Mouse (Mus musculus) Muller cell, postnatal 12 days (primary cell): ENCODE results near the gene Mycl.
A peak's percentile ranks its signal among the peaks of the same experiment; 100 is the strongest.
"Not testable (repeated sequence)": the region's sequence is repeated elsewhere in the genome, so short reads cannot be mapped to it uniquely, and the experiment has no call there.

Source experiments
- DNase-seq: peaks from one replicate; pipeline ENCODE4 v3.0.0-alpha.2; 2015; ENCODE audit errors: inconsistent ontology term

Gene Mycl

GRCm38 (mm10) chr4:122981238-122981637 is 14.2 kb upstream of the Mycl start:
- no peak for DNase-seq

- DNase-seq, result no peak
Measured at GRCm38 (mm10) chr4:122981930-122982329, 13.5 kb upstream of the Mycl start.

GRCm38 (mm10) chr4:122982537-122982936 is 12.9 kb upstream of the Mycl start:
- no peak for DNase-seq

GRCm38 (mm10) chr4:122983486-122984261 is 11.8 kb upstream of the Mycl start:
- no peak for DNase-seq

GRCm38 (mm10) chr4:122985110-122985509 is 10.3 kb upstream of the Mycl start:
- peak; percentile 79 for DNase-seq

GRCm38 (mm10) chr4:122987421-122987820 is 8.0 kb upstream of the Mycl start:
- DNase-seq, result no peak

GRCm38 (mm10) chr4:122988004-122988403 is 7.4 kb upstream of the Mycl start:
- DNase-seq, result not testable (repeated sequence)

GRCm38 (mm10) chr4:122991177-122991576 is 4.3 kb upstream of the Mycl start:
- no peak for DNase-seq

GRCm38 (mm10) chr4:122992276-122992675 is 3.2 kb upstream of the Mycl start:
- DNase-seq, result no peak

GRCm38 (mm10) chr4:122996221-122996617 is 767 bp downstream of the Mycl start:
- DNase-seq, result peak; percentile 49

GRCm38 (mm10) chr4:122996618-122997381 is 1.3 kb downstream of the Mycl start:
- no peak for DNase-seq

- peak; percentile 66 for DNase-seq
Measured at GRCm38 (mm10) chr4:122998537-122999262, 3.2 kb downstream of the Mycl start.

- no peak for DNase-seq
Measured at GRCm38 (mm10) chr4:122999263-122999691, 3.8 kb downstream of the Mycl start.

- no peak for DNase-seq
Measured at GRCm38 (mm10) chr4:123000130-123000529, 4.7 kb downstream of the Mycl start.

GRCm38 (mm10) chr4:123000617-123001342 is 5.3 kb downstream of the Mycl start:
- DNase-seq, result peak; percentile 35

- DNase-seq, result peak; percentile 90
Measured at GRCm38 (mm10) chr4:123005054-123005966, 9.9 kb downstream of the Mycl start.

GRCm38 (mm10) chr4:123012501-123012900 is 17.0 kb downstream of the Mycl start:
- not testable (repeated sequence) for DNase-seq

GRCm38 (mm10) chr4:123013346-123013945 is 18.0 kb downstream of the Mycl start:
- no peak for DNase-seq

GRCm38 (mm10) chr4:123013949-123014406 is 18.5 kb downstream of the Mycl start:
- no peak for DNase-seq
